Mouse (Mus musculus): ENCODE data around the gene Ankrd13a.

DNA sequence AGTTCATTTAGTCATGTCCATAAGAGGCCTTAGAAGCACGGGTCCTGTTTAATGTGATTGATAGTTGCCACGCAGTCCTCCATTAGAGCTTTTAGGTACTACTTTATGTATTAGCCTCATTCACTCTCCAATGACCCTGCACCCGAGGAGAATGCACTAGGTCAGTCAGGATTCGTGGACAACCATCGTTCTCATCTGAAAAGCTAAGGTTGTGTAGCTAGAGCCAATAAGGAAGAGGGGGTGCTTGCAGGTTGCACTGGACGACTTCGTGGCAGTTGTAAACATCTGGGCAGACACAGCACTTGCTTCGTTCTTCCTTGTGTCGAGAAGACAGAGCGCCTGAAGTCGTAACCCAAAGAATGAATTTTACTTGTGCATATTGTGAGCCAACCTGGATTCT, 697 bp upstream of the Ankrd13a start:
- TF ChIP-seq CTCF (IDR thresholded peaks at IDR 0.05 in 2 of 3, conservative IDR thresholded peaks at IDR 0.05 in 1 of 3; ENCODE audit: control insufficient read depth in 1 of 3, insufficient read depth in 1 of 3, low read depth in 2 of 3, low read length in 3 of 3, poor library complexity in 1 of 3, severe bottlenecking in 1 of 3): no peak
- TF ChIP-seq POLR2AphosphoS2 (IDR thresholded peaks at IDR 0.05; ENCODE audit: low read length): no peak
- TF ChIP-seq ETS1 (IDR thresholded peaks at IDR 0.05; ENCODE audit: low read depth, low read length): no peak; the same call in 1 of the 2 replicates
- no peak for TF ChIP-seq USF2 (IDR thresholded peaks at IDR 0.05; ENCODE audit: borderline replicate concordance in 1 of 2, insufficient read depth in 1 of 2, low read depth in 1 of 2, low read length in 2 of 2)
- TF ChIP-seq TBP (IDR thresholded peaks at IDR 0.05; ENCODE audit: low read depth, low read length): no peak
- no peak for TF ChIP-seq USF1 (IDR thresholded peaks at IDR 0.05; ENCODE audit: low read depth, low read length)
- no peak for TF ChIP-seq MAFK (IDR thresholded peaks at IDR 0.05; ENCODE audit: borderline replicate concordance, low read depth, low read length)
- TF ChIP-seq GABPA (IDR thresholded peaks at IDR 0.05; ENCODE audit: low read depth, low read length): no peak

Measured in MEL (cell line).